Mouse (Mus musculus) brain, embryonic 14.5 days (tissue): ENCODE results near the gene Prickle4.

Source experiments
- CTCF ChIP-seq: fragments of 200-500 bp; IDR thresholded peaks from 2 replicates; pipeline ENCODE4 v1.5.1; 2012; ENCODE audit warnings: inconsistent platforms, mild to moderate bottlenecking, moderate library complexity, borderline replicate concordance; ENCODE audit not compliant: insufficient read depth, insufficient read length; ENCODE audit errors: extremely low read depth
- POLR2A ChIP-seq: fragments of 200-500 bp; IDR thresholded peaks from 2 replicates; pipeline ENCODE4 v1.6.1; 2012; ENCODE audit warnings: mild to moderate bottlenecking, inconsistent platforms, borderline replicate concordance; ENCODE audit not compliant: poor library complexity, insufficient read depth, insufficient read length, severe bottlenecking; ENCODE audit errors: extremely low read depth

GRCm38 (mm10) chr17:47655697-47656096, 38.8 kb downstream of the Prickle4 start:
- no peak for TF ChIP-seq CTCF
- no peak for TF ChIP-seq POLR2A
